14 mouse cellular contexts compared by ENCODE assay signal in genomic region chr9:96461607-96462006, GRCm38 (mm10). TPM values are rescaled to one million over a fixed set of nuclear protein-coding genes. Genes with fewer than 3 reads are reported as not detected.
DNase-seq lines count a peak whose midpoint lies in the region; ATAC-seq and TF ChIP-seq lines count a peak whose summit lies in the region.
"Had no signal": no experiment of that assay in that cellular context is flagged by ENCODE, and none has a peak within 500 bp of the region (broad histone marks: within the 10 kb centered on the region; RNA-seq: fewer than 3 reads in every experiment).

No protein-coding gene starts in this region.

- no peak for DNase-seq in hindbrain, postnatal 0 days (ENCODE audit: low spot score)
- no peak for DNase-seq in hindbrain, embryonic 11.5 days (ENCODE audit: low spot score)
- no peak for DNase-seq in lung, embryonic 14.5 days
- no peak for DNase-seq in lung, postnatal 4 days
- peak; percentile 54 for DNase-seq in R1 (ENCODE audit: low read depth, low spot score)
- peak; percentile 54 for DNase-seq in naive thymus-derived CD4-positive, alpha-beta T cell, adult 2 months (ENCODE audit: low read depth)
- no peak for DNase-seq in spleen, postnatal 4 days (ENCODE audit: low spot score in 2 of 2)
- DNase-seq: cerebellum, adult 18-20 months; kidney, adult 18-20 months; kidney, postnatal 4 days had no signal

- H3K36me3 ChIP-seq in hindbrain, postnatal 0 days (ENCODE audit: insufficient read depth, low read length), result no peaks in the 10 kb centered on the region
- H3K36me3 ChIP-seq in hindbrain, embryonic 11.5 days (ENCODE audit: control insufficient read depth, insufficient read depth, low read length), result peaks cover 4% of the 10 kb centered on the region; the same call in 1 of the 2 replicates
- no peaks in the 10 kb centered on the region; the same call in 1 of the 2 replicates for H3K36me3 ChIP-seq in lung, embryonic 14.5 days (ENCODE audit: insufficient read depth)
- H3K36me3 ChIP-seq: lung, embryonic 15.5 days had no signal

- no peak overlapping the region for H3K27ac ChIP-seq in hindbrain, postnatal 0 days
- H3K27ac ChIP-seq in hindbrain, embryonic 11.5 days (ENCODE audit: low read depth, low read length), result no peak overlapping the region
- H3K27ac ChIP-seq in lung, embryonic 14.5 days (ENCODE audit: low read depth), result no peak overlapping the region
- H3K27ac ChIP-seq: heart, embryonic 15.5 days; hindbrain, embryonic 13.5 days; limb, embryonic 12.5 days; lung, embryonic 15.5 days had no signal

- no peak for ATAC-seq in hindbrain, postnatal 0 days
- no peak for ATAC-seq in hindbrain, embryonic 11.5 days (ENCODE audit: low FRiP score)
- ATAC-seq in lung, embryonic 14.5 days (ENCODE audit: insufficient read depth), result no peak

- no peaks in the 10 kb centered on the region for H3K27me3 ChIP-seq in hindbrain, postnatal 0 days (ENCODE audit: insufficient read depth, low read length)
- no peaks in the 10 kb centered on the region for H3K27me3 ChIP-seq in hindbrain, embryonic 11.5 days (ENCODE audit: control insufficient read depth, insufficient read depth, low read length)
- no peaks in the 10 kb centered on the region for H3K27me3 ChIP-seq in lung, embryonic 14.5 days (ENCODE audit: insufficient read depth, low read length)
- H3K27me3 ChIP-seq: heart, embryonic 15.5 days; hindbrain, embryonic 13.5 days; limb, embryonic 12.5 days; lung, embryonic 15.5 days had no signal

- 47% methylated on average over 1 of the region's 1 CpGs for WGBS in hindbrain, postnatal 0 days
- WGBS in hindbrain, embryonic 11.5 days, result 91% methylated on average over 1 of the region's 1 CpGs
- WGBS in lung, embryonic 14.5 days, result 30% methylated on average over 1 of the region's 1 CpGs

- no peaks in the 10 kb centered on the region for H3K9me3 ChIP-seq in hindbrain, postnatal 0 days (ENCODE audit: low read length)
- H3K9me3 ChIP-seq in hindbrain, embryonic 11.5 days (ENCODE audit: control insufficient read depth, low read length), result no peaks in the 10 kb centered on the region; the same call in 1 of the 2 replicates
- H3K9me3 ChIP-seq in lung, embryonic 14.5 days (ENCODE audit: low read depth, low read length), result 0 out of 2 replicates have a peak, but pooled peaks cover 5% of the 10 kb centered on the region
- H3K9me3 ChIP-seq: heart, embryonic 15.5 days; lung, embryonic 15.5 days had no signal

- no peak overlapping the region for H3K4me2 ChIP-seq in hindbrain, postnatal 0 days (ENCODE audit: low read depth, low read length)
- H3K4me2 ChIP-seq in hindbrain, embryonic 11.5 days (replicated peaks; ENCODE audit: low read depth, low read length), result no peak overlapping the region
- no peak overlapping the region for H3K4me2 ChIP-seq in lung, embryonic 14.5 days
- H3K4me2 ChIP-seq: heart, embryonic 15.5 days; hindbrain, embryonic 13.5 days; limb, embryonic 12.5 days; lung, embryonic 15.5 days had no signal

- H3K4me3 ChIP-seq in hindbrain, postnatal 0 days (ENCODE audit: low read length), result no peak overlapping the region
- no peak overlapping the region for H3K4me3 ChIP-seq in hindbrain, embryonic 11.5 days (ENCODE audit: low read depth, low read length)
- no peak overlapping the region for H3K4me3 ChIP-seq in lung, embryonic 14.5 days (ENCODE audit: low read depth, low read length)
- H3K4me3 ChIP-seq: heart, embryonic 15.5 days; hindbrain, embryonic 13.5 days; limb, embryonic 12.5 days; lung, embryonic 15.5 days had no signal

- H3K4me1 ChIP-seq in hindbrain, postnatal 0 days (ENCODE audit: insufficient read depth, low read length), result no peaks in the 10 kb centered on the region
- H3K4me1 ChIP-seq in hindbrain, embryonic 11.5 days (replicated peaks; ENCODE audit: control insufficient read depth, insufficient read depth, low read length), result no peaks in the 10 kb centered on the region
- no peaks in the 10 kb centered on the region for H3K4me1 ChIP-seq in lung, embryonic 14.5 days (ENCODE audit: insufficient read depth)
- H3K4me1 ChIP-seq: heart, embryonic 15.5 days; limb, embryonic 12.5 days; lung, embryonic 15.5 days had no signal

- peak; percentile 46 for TF ChIP-seq CTCF in hindbrain, postnatal 0 days (IDR thresholded peaks at IDR 0.05; ENCODE audit: low read depth)
- peak; percentile 56 for TF ChIP-seq CTCF in lung, embryonic 14.5 days (IDR thresholded peaks at IDR 0.05; ENCODE audit: low read depth)

- no peak overlapping the region for H3K9ac ChIP-seq in hindbrain, postnatal 0 days (replicated peaks; ENCODE audit: low read length)
- H3K9ac ChIP-seq in hindbrain, embryonic 11.5 days (ENCODE audit: low read depth, low read length), result no peak overlapping the region
- H3K9ac ChIP-seq in lung, embryonic 14.5 days, result no peak overlapping the region
- H3K9ac ChIP-seq: heart, embryonic 15.5 days; hindbrain, embryonic 13.5 days; limb, embryonic 12.5 days; lung, embryonic 15.5 days had no signal

RNA-seq across cellular contexts. Expression of gene Rnf7, which starts 16.9 kb away (rescaled TPM):
- 273 and 312 TPM in 2 replicates for total RNA-seq in hindbrain, postnatal 0 days (2014; rRNA removed)
- 231 and 241 TPM in 2 replicates for polyA plus RNA-seq in hindbrain, postnatal 0 days (2015; fragmentation: Nextera tagmentation; extraction: Ambion mirVana)
- polyA plus RNA-seq in hindbrain, embryonic 11.5 days (2014; fragmentation: Nextera tagmentation; extraction: Ambion mirVana), result 287 and 290 TPM in 2 replicates
- 242 and 260 TPM in 2 replicates for polyA plus RNA-seq in lung, embryonic 14.5 days (2014; fragmentation: Nextera tagmentation; extraction: Ambion mirVana)

Comparison
In these comparisons a context has a peak if more than half of its experiments do, and no peak if none do; other contexts are left out.
1. DNase-seq: peak in R1 (single experiment) and naive thymus-derived CD4-positive, alpha-beta T cell, adult 2 months (single experiment); none in hindbrain, postnatal 0 days (single experiment), hindbrain, embryonic 11.5 days (single experiment), lung, embryonic 14.5 days (single experiment), lung, postnatal 4 days (0 of 2) and spleen, postnatal 4 days (0 of 2).